Mouse (Mus musculus) heart, adult 2 months (tissue): ENCODE measurements at regions not wholly inside any gene's neighbourhood (a gene's known extent, or its start where the extent isn't known, plus 50 kb on each side); places are given as distances from the start of the nearest gene placed in this dataset.
A peak's percentile ranks its signal among the peaks of the same experiment; 100 is the strongest.

Source experiments
- DNase-seq, 2 experiments: peaks; one replicate each; pipeline ENCODE4 v3.0.0; 2021
- H3K27ac ChIP-seq: fragments of 200-600 bp; 2 replicates; pipeline ENCODE4 v1.8.1; 2022
- H3K27me3 ChIP-seq: fragments of 200-500 bp; 2 replicates; pipeline ENCODE4 v1.6.1; 2012; ENCODE audit warnings: mild to moderate bottlenecking, low read length, inconsistent platforms, mixed read lengths; ENCODE audit not compliant: control insufficient read depth, insufficient read depth
- H3K36me3 ChIP-seq: fragments of 200-500 bp; 2 replicates; pipeline ENCODE4 v1.6.1; 2012; ENCODE audit warnings: low read length, inconsistent platforms; ENCODE audit not compliant: control insufficient read depth, insufficient read depth
- H3K4me1 ChIP-seq: fragments of 200-500 bp; 2 replicates; pipeline ENCODE4 v1.6.1; 2011; ENCODE audit warnings: low read length; ENCODE audit not compliant: control insufficient read depth, insufficient read depth
- H3K4me3 ChIP-seq: fragments of 200-600 bp; 2 replicates; pipeline ENCODE4 v1.8.1; 2022
- H3K79me2 ChIP-seq: fragments of 200-500 bp; replicated peaks from 2 replicates; pipeline ENCODE4 v1.6.1; 2012; ENCODE audit warnings: mild to moderate bottlenecking, inconsistent platforms, low read length, moderate library complexity, mixed read lengths; ENCODE audit not compliant: control insufficient read depth, insufficient read depth
- H3K9ac ChIP-seq: fragments of 200-500 bp; 2 replicates; pipeline ENCODE4 v1.6.1; 2012; ENCODE audit warnings: low read depth, mild to moderate bottlenecking, control low read depth, inconsistent platforms, low read length, mixed read lengths
- CTCF ChIP-seq: fragments of 200-600 bp; IDR thresholded peaks from 2 replicates; pipeline ENCODE4 v1.8.1; 2022; ENCODE audit warnings: antibody characterized with exemption, mild to moderate bottlenecking, moderate library complexity
- EP300 ChIP-seq: fragments of 200-500 bp; IDR thresholded peaks from 2 replicates; pipeline ENCODE4 v1.6.1; 2011; ENCODE audit warnings: low read depth, low read length, control low read depth; ENCODE audit not compliant: insufficient read depth
- POLR2A ChIP-seq: fragments of 200-500 bp; IDR thresholded peaks from 2 replicates; pipeline ENCODE4 v1.6.1; 2011; ENCODE audit warnings: mild to moderate bottlenecking, low read depth, low read length, control low read depth; ENCODE audit not compliant: insufficient read depth
- WGBS: fragments of 180-500 bp; shearing (Covaris S2); methylation state at CpG from one replicate; pipeline ENCODE4 v1.1.7; 2018; 5-methylcytosine and 5-hydroxymethylcytosine counted together
- intact Hi-C: fragments of 180-260 bp; cut with DNase I; formaldehyde crosslinking; loops from one replicate; pipeline ENCODE4 v1.15.1; 2025

GRCm38 (mm10) chr14:102805936-102806923, 176.2 kb downstream of the Kctd12 start:
- peaks cover 6% of the 10 kb centered on the region for H3K36me3 ChIP-seq
- H3K27ac ChIP-seq: peak overlapping the region; percentile 69
- peak; percentile 50 to 64 for DNase-seq
- peak overlapping the region; percentile 18; the same call in 1 of the 2 replicates for H3K4me3 ChIP-seq
- peaks cover 13% of the 10 kb centered on the region for H3K4me1 ChIP-seq
- 32% methylated on average over 21 of the region's 21 CpGs for WGBS
- no peaks in the 10 kb centered on the region for H3K79me2 ChIP-seq
- intact Hi-C loops: loop anchor here (5.0 kb wide), 1 partner anchor 101 kb away; no protein-coding TSS in a partner anchor
- peak overlapping the region; percentile 2; the same call in 1 of the 2 replicates for H3K9ac ChIP-seq
- peak; percentile 54 for TF ChIP-seq CTCF
- 0 out of 2 replicates have a peak, but pooled peaks have one; percentile 48 for TF ChIP-seq EP300
- no peak for TF ChIP-seq POLR2A
- no peaks in the 10 kb centered on the region for H3K27me3 ChIP-seq

- no peaks in the 10 kb centered on the region for H3K4me1 ChIP-seq
- WGBS: 30% methylated on average over 2 of the region's 2 CpGs
- no peaks in the 10 kb centered on the region for H3K79me2 ChIP-seq
- H3K27ac ChIP-seq: no peak overlapping the region
- H3K4me3 ChIP-seq: no peak overlapping the region
- intact Hi-C loops: loop anchor here (2.0 to 10.0 kb wide), 2 partner anchors 15 to 739 kb away; no protein-coding TSS in a partner anchor
- no peaks in the 10 kb centered on the region for H3K36me3 ChIP-seq
- no peak for DNase-seq
- no peak overlapping the region for H3K9ac ChIP-seq
- H3K27me3 ChIP-seq: no peaks in the 10 kb centered on the region
- TF ChIP-seq EP300 (no peak), POLR2A (no peak), CTCF (no peak)
Measured at GRCm38 (mm10) chr14:102795676-102796075, 186.8 kb downstream of the Kctd12 start.

DNA sequence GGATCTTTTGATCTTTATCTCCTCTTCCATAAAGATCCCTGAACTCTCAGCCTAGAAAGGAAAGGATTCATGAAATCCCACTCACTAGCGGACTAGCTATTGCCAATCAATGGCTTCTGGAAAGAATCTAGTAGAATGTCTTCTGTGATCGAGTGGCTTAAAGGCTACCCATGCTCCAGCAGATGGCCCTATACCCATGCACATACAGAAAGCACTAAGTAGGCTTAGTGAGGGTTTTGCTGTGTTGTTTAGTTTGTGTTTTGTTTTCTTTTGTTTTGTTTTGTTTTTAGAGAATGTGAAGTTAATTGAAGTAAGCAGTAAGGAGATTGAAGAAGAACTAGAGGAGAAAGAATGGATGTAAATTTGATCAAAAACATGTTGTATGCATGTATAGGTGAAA, 187.5 kb downstream of the Kctd12 start:
- no peak for DNase-seq
- 81% methylated on average over 2 of the region's 2 CpGs for WGBS

DNA sequence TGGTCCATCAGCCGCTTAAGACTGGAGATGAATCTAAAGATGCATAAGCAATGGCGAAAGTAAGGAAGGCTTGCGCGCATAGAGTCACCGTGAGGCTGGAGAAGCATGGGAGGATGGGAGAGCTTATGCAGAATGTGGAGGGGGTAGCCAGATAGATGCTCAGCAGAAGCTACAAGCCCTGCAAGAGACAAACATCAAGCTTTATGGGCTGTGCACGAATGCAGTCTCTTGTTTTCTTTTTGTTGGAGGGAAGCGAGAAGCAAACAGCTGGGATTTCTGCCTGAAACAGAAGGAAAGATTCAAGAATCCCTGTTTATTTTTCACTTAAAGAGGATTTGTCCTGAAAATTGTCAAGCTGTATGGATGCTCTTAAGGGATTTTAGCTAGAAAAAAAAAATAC, 188.7 kb downstream of the Kctd12 start:
- Histone ChIP-seq H3K36me3 (no peaks in the 10 kb centered on the region), H3K79me2 (no peaks in the 10 kb centered on the region), H3K4me1 (no peaks in the 10 kb centered on the region), H3K4me3 (no peak overlapping the region), H3K27me3 (no peaks in the 10 kb centered on the region), H3K27ac (no peak overlapping the region), H3K9ac (no peak overlapping the region)
- TF ChIP-seq POLR2A: no peak
- no peak for TF ChIP-seq CTCF
- TF ChIP-seq EP300: no peak
- DNase-seq: no peak
- WGBS: 84% methylated on average over 7 of the region's 7 CpGs
- intact Hi-C loops: loop anchor here (2.0 to 10.0 kb wide), 2 partner anchors 17 to 741 kb away; no protein-coding TSS in a partner anchor

More for the DNA sequence above, 187.5 kb downstream of the Kctd12 start:
- no peaks in the 10 kb centered on the region for H3K36me3 ChIP-seq
- H3K9ac ChIP-seq: no peak overlapping the region
- TF ChIP-seq POLR2A (no peak), CTCF (peak; percentile 80), EP300 (no peak)
- H3K4me3 ChIP-seq: no peak overlapping the region
- H3K4me1 ChIP-seq: no peaks in the 10 kb centered on the region
- intact Hi-C loops: loop anchor here (2.0 to 10.0 kb wide), 2 partner anchors 16 to 740 kb away; no protein-coding TSS in a partner anchor
- no peak overlapping the region for H3K27ac ChIP-seq
- H3K79me2 ChIP-seq: no peaks in the 10 kb centered on the region
- H3K27me3 ChIP-seq: no peaks in the 10 kb centered on the region

DNA sequence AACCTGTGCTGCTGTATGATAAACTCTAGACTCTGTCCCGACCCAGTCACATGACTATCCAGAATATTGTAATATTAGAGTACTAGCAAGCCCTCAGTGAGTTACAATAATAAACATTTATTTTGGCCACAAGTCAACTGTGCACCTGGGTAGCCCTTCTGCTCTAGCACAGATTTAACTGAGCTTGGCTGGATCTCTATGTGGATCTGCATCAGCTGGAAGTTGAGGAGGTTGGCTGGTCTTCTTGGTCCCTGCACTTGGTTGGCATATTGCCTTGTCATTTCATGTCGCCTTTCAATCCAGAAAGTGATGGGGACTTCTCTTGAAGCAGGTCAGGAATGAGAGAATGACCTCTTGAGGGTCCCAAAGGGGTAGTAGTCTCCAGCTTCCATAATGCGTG, 191.5 kb downstream of the Kctd12 start:
- whole genome bisulfite sequencing: 82% methylated on average over 3 of the region's 3 CpGs
- H3K79me2 ChIP-seq: no peaks in the 10 kb centered on the region
- TF ChIP-seq POLR2A (no peak), CTCF (no peak), EP300 (no peak)
- H3K27ac ChIP-seq: no peak overlapping the region
- no peaks in the 10 kb centered on the region for H3K36me3 ChIP-seq
- H3K9ac ChIP-seq: no peak overlapping the region
- H3K27me3 ChIP-seq: no peaks in the 10 kb centered on the region
- DNase-seq: no peak
- intact Hi-C loops: loop anchor here (10.0 kb wide), 1 partner anchor 744 kb away; no protein-coding TSS in a partner anchor
- H3K4me3 ChIP-seq: no peak overlapping the region
- no peaks in the 10 kb centered on the region for H3K4me1 ChIP-seq
